Mouse (Mus musculus) cerebellum, postnatal 10 days (tissue): Measurements from ENCODE around the gene Scrn3.
A peak's percentile ranks its signal among the peaks of the same experiment; 100 is the strongest.

Source experiments
- DNase-seq, 2 experiments: peaks; one replicate each; pipeline ENCODE4 v3.0.0; 2021; ENCODE audit warnings: mixed read lengths in 2 of 2

Scrn3 gene

DNA sequence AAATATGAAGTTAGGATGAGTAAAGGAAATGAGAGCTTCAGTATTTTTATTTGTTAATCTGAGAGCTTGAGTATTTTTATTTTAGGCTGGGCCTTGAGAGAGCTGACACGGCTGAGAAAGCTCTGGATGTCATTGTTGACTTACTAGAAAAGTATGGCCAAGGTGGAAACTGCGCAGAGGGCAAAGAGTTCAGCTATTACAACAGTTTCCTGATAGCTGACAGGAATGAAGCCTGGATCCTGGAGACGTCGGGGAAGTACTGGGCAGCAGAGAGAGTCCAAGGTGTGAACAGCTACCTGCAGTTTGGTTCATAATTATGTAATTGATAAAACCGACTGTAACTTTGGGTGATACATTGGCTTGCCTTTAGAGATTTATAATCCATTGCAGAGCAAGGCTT is 6.8 kb downstream of the Scrn3 start:
- DNase-seq = no peak

DNA sequence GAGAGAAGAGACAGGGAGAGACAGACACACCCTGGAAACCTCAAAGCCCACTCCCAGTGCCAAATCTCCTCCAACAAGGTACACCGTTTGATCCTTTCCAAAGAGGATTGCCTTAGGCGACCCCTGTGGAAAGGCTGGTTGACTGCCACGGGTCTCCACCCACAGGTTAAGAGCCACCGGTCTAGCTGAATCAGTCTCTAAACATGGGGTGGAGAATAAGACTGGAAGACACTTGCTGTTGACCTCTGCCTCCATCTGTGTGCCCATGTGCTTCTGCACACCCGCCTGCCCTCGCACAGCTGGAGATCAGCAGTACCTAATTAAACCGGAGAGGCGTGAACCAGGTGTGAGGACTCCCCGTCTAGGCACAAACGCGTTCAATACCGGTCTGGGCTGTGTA is 10.6 kb downstream of the Scrn3 start:
- no peak for DNase-seq

DNA sequence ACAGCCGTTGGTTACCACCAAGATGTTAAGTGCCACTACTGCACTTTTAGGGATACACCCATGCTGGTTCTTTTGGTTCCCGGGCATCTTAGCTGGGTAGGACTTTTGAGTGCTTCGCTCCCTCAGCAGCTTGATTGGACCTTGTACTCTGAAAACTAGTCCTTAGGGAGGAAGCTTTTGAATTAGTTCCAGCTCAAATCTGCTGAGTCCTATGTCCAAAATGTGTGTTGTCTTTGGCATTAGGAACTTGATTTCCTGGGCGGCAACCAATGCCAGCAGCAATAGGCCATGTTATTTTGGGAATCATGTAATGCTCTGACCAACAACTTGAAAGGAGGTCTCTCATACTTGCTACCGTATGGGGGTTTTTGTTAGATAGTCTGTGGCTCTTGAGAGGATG is 13.5 kb downstream of the Scrn3 start:
- DNase-seq = no peak

DNA sequence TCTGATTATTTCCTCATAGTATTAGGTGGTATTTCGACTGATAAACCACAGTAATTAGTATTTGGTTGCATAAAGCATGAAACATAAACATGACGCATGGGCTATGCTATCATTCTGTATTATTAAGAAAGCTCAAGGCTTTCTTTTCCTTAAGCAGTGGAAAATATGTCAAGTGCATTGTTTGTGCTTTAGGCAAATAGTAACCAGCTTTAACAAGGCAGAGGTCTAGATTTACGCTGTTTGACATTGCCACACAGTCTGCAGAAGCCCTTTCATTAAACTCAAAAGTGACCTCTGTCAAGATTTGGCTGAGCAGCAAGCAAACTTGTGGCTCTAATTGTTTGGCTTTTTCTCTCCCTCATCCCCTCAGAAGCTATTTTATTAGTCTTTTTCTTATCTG is 23.5 kb downstream of the Scrn3 start:
- DNase-seq = no peak

- no peak for DNase-seq
Observed at GRCm38 (mm10) chr2:73338415-73338814, 26.0 kb downstream of the Scrn3 start.

GRCm38 (mm10) chr2:73343701-73344100 is 31.3 kb downstream of the Scrn3 start:
- peak in 1 of 2 experiments; percentile 10 for DNase-seq

GRCm38 (mm10) chr2:73345204-73345603 is 32.8 kb downstream of the Scrn3 start:
- no peak for DNase-seq

DNA sequence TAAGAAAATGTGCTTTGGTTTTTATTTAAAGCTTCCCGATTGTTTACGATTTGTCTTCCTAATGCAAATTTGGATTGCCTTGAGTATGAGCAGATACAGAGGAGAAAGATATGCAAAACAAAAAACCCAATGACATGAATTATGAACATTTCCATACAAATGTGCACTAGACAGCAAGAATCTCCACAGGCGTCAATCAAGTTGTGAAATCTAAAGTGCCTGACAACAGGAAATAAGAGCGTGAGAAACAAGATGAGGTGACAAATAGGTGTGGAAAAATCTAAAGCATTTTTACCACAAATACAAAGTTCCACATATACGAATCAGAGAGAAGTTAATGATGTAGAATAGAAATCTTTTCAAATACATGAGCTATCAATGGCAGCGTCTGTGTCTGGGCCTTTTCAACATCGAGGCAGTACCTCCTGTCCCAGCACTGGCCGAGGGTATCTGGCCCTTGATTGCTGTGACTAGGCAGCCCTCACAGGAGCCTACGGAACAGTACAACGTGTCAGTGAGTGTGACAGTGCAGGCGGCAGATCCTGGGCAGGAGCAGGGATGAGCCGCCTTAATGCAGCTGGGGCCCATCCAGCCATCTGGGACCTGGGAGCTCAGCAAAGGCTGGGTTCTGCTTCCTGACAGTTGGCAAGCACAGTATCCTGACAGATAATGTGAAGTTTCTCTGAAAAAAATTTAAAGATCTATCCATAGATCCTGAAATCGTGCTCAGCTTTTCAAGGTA is 34.1 kb downstream of the Scrn3 start:
- DNase-seq = peak; percentile 37 to 57

- DNase-seq = no peak
Observed at GRCm38 (mm10) chr2:73347136-73347535, 34.7 kb downstream of the Scrn3 start.

GRCm38 (mm10) chr2:73347766-73348165 is 35.4 kb downstream of the Scrn3 start:
- DNase-seq = no peak

DNA sequence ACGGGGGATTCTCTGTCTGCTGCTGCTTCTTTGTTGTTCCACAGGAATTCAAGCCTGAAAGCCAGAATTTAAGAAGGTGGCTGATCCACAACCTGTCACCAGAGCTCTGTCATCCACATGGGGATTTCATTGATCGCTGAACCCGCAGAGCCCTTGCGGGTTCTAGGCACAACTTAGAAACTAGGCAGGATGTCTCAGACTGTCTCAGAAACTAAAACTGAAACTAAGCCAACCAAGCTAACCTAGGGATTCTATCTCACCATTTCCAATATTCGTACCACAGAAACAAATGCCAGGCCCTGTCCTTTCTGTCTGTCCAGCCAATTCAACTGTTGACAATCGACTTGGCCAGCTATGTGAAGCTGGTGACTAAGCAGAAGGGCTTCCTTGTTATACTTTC is 35.8 kb downstream of the Scrn3 start:
- no peak for DNase-seq

- DNase-seq = no peak
Observed at GRCm38 (mm10) chr2:73351496-73351895, 39.1 kb downstream of the Scrn3 start.

GRCm38 (mm10) chr2:73351927-73352374 is 39.5 kb downstream of the Scrn3 start:
- DNase-seq = peak in 1 of 2 experiments; percentile 14

DNA sequence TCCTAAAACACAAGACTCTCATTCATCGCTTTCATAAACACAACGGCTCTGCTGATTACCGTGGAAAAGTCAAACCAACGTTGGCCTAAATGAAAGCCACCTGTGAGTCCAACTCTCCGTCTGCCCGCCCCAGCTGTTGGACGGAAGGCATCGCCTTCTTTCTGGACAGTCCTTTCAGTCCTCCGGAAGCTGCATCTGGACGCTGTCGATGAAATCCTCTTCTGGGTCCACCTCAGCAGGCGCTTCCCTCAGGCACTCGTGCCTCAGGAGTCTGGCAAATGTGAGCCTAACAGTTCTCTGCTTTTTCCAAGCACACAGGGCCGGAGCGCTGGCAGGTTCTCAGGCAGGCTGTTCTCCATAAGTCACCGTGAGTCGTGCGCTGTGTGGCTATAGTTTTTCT is 44.6 kb downstream of the Scrn3 start:
- DNase-seq = peak in 1 of 2 experiments; percentile 18

DNA sequence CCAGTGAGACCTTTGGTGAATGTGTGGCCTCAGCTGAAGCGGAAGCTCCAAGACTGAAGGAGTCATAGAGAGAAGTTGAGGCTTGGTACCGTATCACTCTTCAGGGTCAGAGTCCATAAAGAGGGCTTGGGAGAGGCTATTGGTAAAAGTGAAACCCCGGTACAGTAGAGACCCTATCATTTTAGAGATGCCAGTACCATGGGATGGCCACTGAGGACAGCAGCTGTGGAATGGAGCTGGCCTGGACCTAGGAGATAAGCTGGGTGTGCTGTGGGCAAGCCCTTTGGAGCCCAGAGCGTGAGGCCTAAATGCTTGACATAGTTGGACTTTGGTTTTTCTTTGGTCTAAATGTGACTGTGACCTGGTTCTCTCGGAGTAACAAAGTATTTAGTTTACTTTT is 47.5 kb downstream of the Scrn3 start:
- DNase-seq = no peak

- DNase-seq = no peak
Observed at GRCm38 (mm10) chr2:73360536-73360935, 48.1 kb downstream of the Scrn3 start.

GRCm38 (mm10) chr2:73363448-73363847 is 51.0 kb downstream of the Scrn3 start:
- DNase-seq = no peak

GRCm38 (mm10) chr2:73371530-73372335 is 59.3 kb downstream of the Scrn3 start:
- no peak for DNase-seq

GRCm38 (mm10) chr2:73378326-73378725 is 65.9 kb downstream of the Scrn3 start:
- no peak for DNase-seq

GRCm38 (mm10) chr2:73379656-73380055 is 67.3 kb downstream of the Scrn3 start:
- DNase-seq = no peak

GRCm38 (mm10) chr2:73380298-73380975 is 68.0 kb downstream of the Scrn3 start:
- no peak for DNase-seq

GRCm38 (mm10) chr2:73385172-73385571 is 72.8 kb downstream of the Scrn3 start:
- DNase-seq = no peak

GRCm38 (mm10) chr2:73385641-73386355 is 73.4 kb downstream of the Scrn3 start:
- DNase-seq = no peak
